Mouse (Mus musculus) embryonic facial prominence, embryonic 11.5 days (tissue): ENCODE results near the gene Ciao2b. TPM values are rescaled to one million over a fixed set of nuclear protein-coding genes. Genes with fewer than 3 reads are reported as not detected.

Experiments
- ATAC-seq: fragments of 200-750 bp; cut with Nextera tagmentation; replicated peaks from 2 replicates; pipeline ENCODE4 v1.8.0; 2017; ENCODE audit warnings: low read depth; ENCODE audit not compliant: insufficient number of reproducible peaks, low FRiP score, low TSS enrichment
- DNase-seq: peaks from one replicate; pipeline ENCODE4 v3.0.0-alpha.2; 2015; ENCODE audit warnings: low spot score
- H3K27ac ChIP-seq: fragments of 300-500 bp; sonication (generic); replicated peaks from 2 replicates; pipeline ENCODE4 v1.5.1; 2014; ENCODE audit warnings: mild to moderate bottlenecking, low read depth, low read length, control low read depth
- H3K27me3 ChIP-seq: fragments of 300-500 bp; sonication (generic); 2 replicates; pipeline ENCODE4 v1.6.1; 2014; ENCODE audit warnings: mild to moderate bottlenecking, low read length, moderate library complexity, mixed read lengths; ENCODE audit not compliant: control insufficient read depth, insufficient read depth
- H3K36me3 ChIP-seq: fragments of 300-500 bp; sonication (generic); replicated peaks from 2 replicates; pipeline ENCODE4 v1.6.1; 2014; ENCODE audit warnings: low read depth, mild to moderate bottlenecking, low read length, moderate library complexity, mixed read lengths; ENCODE audit not compliant: control insufficient read depth, insufficient read depth
- H3K4me1 ChIP-seq: fragments of 300-500 bp; sonication (generic); 2 replicates; pipeline ENCODE4 v1.6.1; 2014; ENCODE audit warnings: low read length, mixed read lengths; ENCODE audit not compliant: control insufficient read depth, insufficient read depth
- H3K4me2 ChIP-seq: fragments of 300-500 bp; sonication (generic); 2 replicates; pipeline ENCODE4 v1.6.1; 2014; ENCODE audit warnings: low read depth, mild to moderate bottlenecking, control low read depth, low read length, moderate library complexity
- H3K4me3 ChIP-seq: fragments of 300-500 bp; sonication (generic); 2 replicates; pipeline ENCODE4 v1.5.1; 2014; ENCODE audit warnings: low read depth, low read length, control low read depth
- H3K9ac ChIP-seq: fragments of 300-500 bp; sonication (generic); replicated peaks from 2 replicates; pipeline ENCODE4 v1.6.1; 2014; ENCODE audit warnings: mild to moderate bottlenecking, control low read depth, low read length
- H3K9me3 ChIP-seq: fragments of 300-500 bp; sonication (generic); replicated peaks from 2 replicates; pipeline ENCODE4 v1.6.1; 2016; ENCODE audit warnings: mild to moderate bottlenecking, low read length, inconsistent platforms, mixed read lengths; ENCODE audit not compliant: control insufficient read depth
- WGBS: fragments of 180-500 bp; shearing (Covaris S2); extraction: QIAGEN DNeasy Blood & Tissue Kit; methylation state at CpG from one replicate; pipeline ENCODE4 v1.1.7; 2014; 5-methylcytosine and 5-hydroxymethylcytosine counted together
- polyA plus RNA-seq: library from polyadenylated mRNA; unstranded; fragments of >200 nt; fragmentation: Nextera tagmentation; extraction: Ambion mirVana; gene quantifications from 2 replicates; pipeline ENCODE4 v1.2.1, GENCODE M21; 2014

The Ciao2b gene
- polyA plus RNA-seq, 1 experiment from 2014 or later: 82.5 TPM

- Histone ChIP-seq H3K4me2 (no peak overlapping the region), H3K4me1 (peaks cover 2% of the 10 kb centered on the region; the same call in 1 of the 2 replicates), H3K27ac (no peak overlapping the region), H3K9me3 (no peaks in the 10 kb centered on the region), H3K27me3 (no peaks in the 10 kb centered on the region), H3K9ac (no peak overlapping the region), H3K36me3 (peaks cover 8% of the 10 kb centered on the region), H3K4me3 (no peak overlapping the region)
- no peak for ATAC-seq
- DNase-seq: no peak
- WGBS: 67% methylated on average over 6 of the region's 6 CpGs
Observed at GRCm38 (mm10) chr8:104598496-104598895, 43.3 kb downstream of the Ciao2b start.

GRCm38 (mm10) chr8:104597656-104598055 lies 44.1 kb downstream of the Ciao2b start:
- DNase-seq (no peak), ATAC-seq (no peak)
- Histone ChIP-seq H3K36me3 (peaks cover 8% of the 10 kb centered on the region), H3K9ac (no peak overlapping the region), H3K4me1 (peaks cover 2% of the 10 kb centered on the region; the same call in 1 of the 2 replicates), H3K4me3 (no peak overlapping the region), H3K27me3 (no peaks in the 10 kb centered on the region), H3K9me3 (no peaks in the 10 kb centered on the region), H3K4me2 (no peak overlapping the region), H3K27ac (no peak overlapping the region)
- WGBS: 90% methylated on average over 6 of the region's 6 CpGs

- Histone ChIP-seq H3K4me1 (no peaks in the 10 kb centered on the region), H3K9ac (no peak overlapping the region), H3K27ac (no peak overlapping the region), H3K36me3 (peaks cover 8% of the 10 kb centered on the region), H3K4me2 (no peak overlapping the region), H3K27me3 (no peaks in the 10 kb centered on the region), H3K9me3 (no peaks in the 10 kb centered on the region), H3K4me3 (no peak overlapping the region)
- DNase-seq: no peak
- WGBS: 85% methylated on average over 21 of the region's 21 CpGs
- no peak for ATAC-seq
Observed at GRCm38 (mm10) chr8:104595773-104596536, 45.8 kb downstream of the Ciao2b start.

GRCm38 (mm10) chr8:104594611-104595362 lies 47.0 kb downstream of the Ciao2b start:
- DNase-seq (no peak), ATAC-seq (no peak)
- no peaks in the 10 kb centered on the region for H3K4me1 ChIP-seq
- no peaks in the 10 kb centered on the region for H3K27me3 ChIP-seq
- no peak overlapping the region for H3K9ac ChIP-seq
- no peak overlapping the region for H3K27ac ChIP-seq
- H3K4me3 ChIP-seq: no peak overlapping the region
- H3K9me3 ChIP-seq: no peaks in the 10 kb centered on the region
- no peak overlapping the region for H3K4me2 ChIP-seq
- peaks cover 8% of the 10 kb centered on the region for H3K36me3 ChIP-seq
- WGBS: 96% methylated on average over 19 of the region's 19 CpGs

- H3K4me2 ChIP-seq: no peak overlapping the region
- DNase-seq (no peak), ATAC-seq (no peak)
- 93% methylated on average over 31 of the region's 31 CpGs for WGBS
- no peaks in the 10 kb centered on the region for H3K27me3 ChIP-seq
- H3K9ac ChIP-seq: no peak overlapping the region
- no peak overlapping the region for H3K27ac ChIP-seq
- H3K36me3 ChIP-seq: peaks cover 8% of the 10 kb centered on the region
- H3K4me3 ChIP-seq: no peak overlapping the region
- H3K9me3 ChIP-seq: no peaks in the 10 kb centered on the region
- no peaks in the 10 kb centered on the region for H3K4me1 ChIP-seq
Observed at GRCm38 (mm10) chr8:104593536-104594325, 48.0 kb downstream of the Ciao2b start.

GRCm38 (mm10) chr8:104592566-104592965 lies 49.2 kb downstream of the Ciao2b start:
- Histone ChIP-seq H3K9me3 (no peaks in the 10 kb centered on the region), H3K4me3 (no peak overlapping the region), H3K4me1 (no peaks in the 10 kb centered on the region), H3K4me2 (no peak overlapping the region), H3K9ac (no peak overlapping the region), H3K36me3 (peaks cover 8% of the 10 kb centered on the region), H3K27me3 (no peaks in the 10 kb centered on the region), H3K27ac (no peak overlapping the region)
- no peak for DNase-seq
- no peak for ATAC-seq
- 71% methylated on average over 6 of the region's 6 CpGs for WGBS

- Histone ChIP-seq H3K36me3 (peaks cover 8% of the 10 kb centered on the region), H3K27ac (no peak overlapping the region), H3K4me1 (no peaks in the 10 kb centered on the region), H3K9me3 (no peaks in the 10 kb centered on the region), H3K27me3 (no peaks in the 10 kb centered on the region), H3K4me3 (peak overlapping the region; percentile 45), H3K4me2 (peak overlapping the region; percentile 77), H3K9ac (peak overlapping the region; percentile 50)
- DNase-seq: no peak
- 2% methylated on average over 9 of the region's 9 CpGs for WGBS
- ATAC-seq: no peak
Observed at GRCm38 (mm10) chr8:104591856-104592255, 49.9 kb downstream of the Ciao2b start.
